Mouse (Mus musculus) small intestine, adult 2 months (tissue): ENCODE results near the gene Emp2. TPM values are rescaled to one million over a fixed set of nuclear protein-coding genes. Genes with fewer than 3 reads are reported as not detected.

Source experiments
- H3K27ac ChIP-seq: fragments of 200-500 bp; 2 replicates; pipeline ENCODE4 v1.5.1; 2012; ENCODE audit warnings: low read depth, low read length, control low read depth, inconsistent platforms; ENCODE audit not compliant: insufficient read depth
- H3K27me3 ChIP-seq: fragments of 200-500 bp; 2 replicates; pipeline ENCODE4 v1.6.1; 2012; ENCODE audit warnings: mild to moderate bottlenecking, moderate library complexity, low read length, inconsistent platforms; ENCODE audit not compliant: control insufficient read depth, insufficient read depth
- H3K36me3 ChIP-seq: fragments of 200-500 bp; 2 replicates; pipeline ENCODE4 v1.6.1; 2012; ENCODE audit warnings: mild to moderate bottlenecking, low read length, control low read depth, inconsistent platforms; ENCODE audit not compliant: control insufficient read depth, insufficient read depth
- H3K4me1 ChIP-seq: fragments of 200-500 bp; 2 replicates; pipeline ENCODE4 v1.6.1; 2012; ENCODE audit warnings: low read length, inconsistent platforms, mixed read lengths; ENCODE audit not compliant: control insufficient read depth, insufficient read depth, insufficient read length
- H3K4me3 ChIP-seq: fragments of 200-500 bp; 2 replicates; pipeline ENCODE4 v1.5.1; 2012; ENCODE audit warnings: low read depth, mild to moderate bottlenecking, control low read depth, inconsistent platforms, low read length, moderate library complexity
- CTCF ChIP-seq: fragments of 200-500 bp; IDR thresholded peaks from 2 replicates; pipeline ENCODE4 v1.5.1; 2012; ENCODE audit warnings: low read depth, mild to moderate bottlenecking, control low read depth, inconsistent platforms, low read length, moderate library complexity, mixed read lengths; ENCODE audit not compliant: insufficient replicate concordance, insufficient read length; ENCODE audit errors: extremely low read depth
- POLR2A ChIP-seq: fragments of 200-500 bp; IDR thresholded peaks from 2 replicates; pipeline ENCODE4 v1.6.1; 2012; ENCODE audit warnings: low read depth, mild to moderate bottlenecking, control low read depth, inconsistent platforms, low read length, moderate library complexity
- WGBS: fragments of 180-500 bp; shearing (Covaris S2); methylation state at CpG from one replicate; pipeline ENCODE4 v1.1.7; 2018; 5-methylcytosine and 5-hydroxymethylcytosine counted together
- polyA plus RNA-seq: library from polyadenylated mRNA; depleted of rRNA; stranded (reverse); fragments of >200 nt; gene quantifications from 2 replicates; pipeline ENCODE4 v1.2.3, GENCODE M21; 2012

Gene Emp2
- polyA plus RNA-seq, 1 experiment, result 5.5 TPM

DNA sequence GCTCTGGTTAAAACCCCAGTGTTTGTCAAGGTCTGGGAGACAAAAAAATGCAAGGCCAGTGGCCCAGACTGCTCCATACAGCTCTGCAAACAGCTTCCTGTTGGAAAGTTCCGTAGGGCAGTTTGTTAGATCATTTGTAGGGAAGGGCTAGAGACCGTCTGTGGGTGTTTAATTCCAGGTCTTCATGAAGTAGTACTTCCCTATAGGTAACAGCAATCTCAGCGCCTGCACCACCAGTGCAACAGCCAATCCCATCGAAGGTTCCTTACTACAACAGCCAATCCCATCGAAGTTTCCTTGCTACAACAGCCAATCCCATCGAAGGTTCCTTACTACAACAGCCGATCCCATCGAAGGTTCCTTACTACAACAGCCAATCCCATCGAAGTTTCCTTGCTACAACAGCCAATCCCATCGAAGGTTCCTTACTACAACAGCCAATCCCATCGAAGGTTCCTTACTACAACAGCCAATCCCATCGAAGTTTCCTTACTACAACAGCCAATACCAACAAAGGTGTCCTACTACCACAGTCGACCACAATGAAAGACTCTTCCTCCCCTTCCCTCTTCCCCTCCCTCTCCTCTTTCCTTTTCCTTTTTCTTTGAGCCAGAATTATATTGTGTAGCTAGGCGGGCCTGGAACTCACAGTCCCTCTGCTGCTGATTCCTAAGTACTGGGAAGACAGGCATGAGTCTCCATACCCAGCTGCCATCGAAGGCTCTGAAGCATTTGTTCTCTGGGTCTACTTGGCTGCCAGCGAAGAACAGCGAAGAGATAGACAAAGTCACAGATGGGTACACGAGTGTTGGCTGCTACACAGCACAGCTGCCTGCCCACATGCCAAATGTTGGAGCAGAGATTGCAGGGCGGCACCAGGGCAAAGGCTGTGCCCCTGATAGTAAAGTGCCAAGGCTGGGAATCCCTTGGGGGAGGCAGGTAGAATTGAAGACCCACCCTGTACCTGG, 23.0 kb upstream of the Emp2 start:
- 77% methylated on average over 19 of the region's 19 CpGs for WGBS
- Histone ChIP-seq H3K4me3 (no peak overlapping the region), H3K4me1 (peaks cover 10% of the 10 kb centered on the region; the same call in 1 of the 2 replicates), H3K27ac (no peak overlapping the region), H3K27me3 (no peaks in the 10 kb centered on the region), H3K36me3 (no peaks in the 10 kb centered on the region)
- no peak for TF ChIP-seq POLR2A
- TF ChIP-seq CTCF, result no peak

DNA sequence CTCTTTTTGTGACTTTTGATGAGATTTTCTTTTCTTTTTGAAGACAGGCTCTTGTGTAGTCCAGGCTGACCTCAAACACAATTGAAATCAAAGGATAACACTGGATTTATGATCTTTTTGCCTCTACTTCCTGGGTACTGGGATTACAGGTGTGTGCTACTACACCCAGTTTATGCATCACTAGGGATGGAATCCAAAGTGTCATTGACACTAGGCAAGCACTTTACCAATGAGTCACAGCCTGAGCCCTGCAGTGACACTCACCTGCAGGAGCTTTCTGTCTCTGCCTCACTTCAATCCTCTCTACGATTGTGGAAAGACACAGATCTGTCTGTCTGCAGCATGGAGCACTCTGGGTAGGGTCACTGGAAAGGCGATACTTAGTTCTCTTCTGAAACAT, 22.2 kb upstream of the Emp2 start:
- H3K27ac ChIP-seq, result no peak overlapping the region
- TF ChIP-seq CTCF (no peak), POLR2A (no peak)

DNA sequence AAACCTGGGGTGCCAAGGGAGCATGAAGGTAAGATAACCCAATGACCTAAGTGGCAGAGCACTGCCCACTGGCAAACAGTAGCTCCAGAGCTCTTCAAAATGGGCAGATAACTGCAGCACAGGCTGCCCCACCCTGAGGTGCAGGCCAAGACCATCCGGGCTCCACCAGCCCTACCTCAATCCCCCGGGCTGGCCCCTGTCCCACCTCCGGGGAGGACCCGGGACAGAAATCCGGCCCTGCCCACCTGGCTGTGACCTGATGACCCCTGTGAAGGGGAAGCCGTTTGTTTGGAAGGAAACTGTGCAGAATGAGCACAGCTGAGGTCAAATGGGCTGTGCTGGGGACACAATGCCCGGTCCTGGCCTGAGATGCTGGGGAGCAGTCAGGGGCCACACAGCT, 19.0 kb upstream of the Emp2 start:
- Histone ChIP-seq H3K27me3 (no peaks in the 10 kb centered on the region), H3K27ac (no peak overlapping the region), H3K36me3 (no peaks in the 10 kb centered on the region), H3K4me1 (peaks cover 23% of the 10 kb centered on the region), H3K4me3 (no peak overlapping the region)
- WGBS, result 56% methylated on average over 7 of the region's 7 CpGs
- no peak for TF ChIP-seq POLR2A
- TF ChIP-seq CTCF, result no peak

More for the DNA sequence above, 22.2 kb upstream of the Emp2 start:
- H3K27me3 ChIP-seq, result no peaks in the 10 kb centered on the region
- 79% methylated on average over 2 of the region's 2 CpGs for WGBS
- no peak overlapping the region for H3K4me3 ChIP-seq
- H3K36me3 ChIP-seq, result no peaks in the 10 kb centered on the region
- H3K4me1 ChIP-seq, result peaks cover 14% of the 10 kb centered on the region

DNA sequence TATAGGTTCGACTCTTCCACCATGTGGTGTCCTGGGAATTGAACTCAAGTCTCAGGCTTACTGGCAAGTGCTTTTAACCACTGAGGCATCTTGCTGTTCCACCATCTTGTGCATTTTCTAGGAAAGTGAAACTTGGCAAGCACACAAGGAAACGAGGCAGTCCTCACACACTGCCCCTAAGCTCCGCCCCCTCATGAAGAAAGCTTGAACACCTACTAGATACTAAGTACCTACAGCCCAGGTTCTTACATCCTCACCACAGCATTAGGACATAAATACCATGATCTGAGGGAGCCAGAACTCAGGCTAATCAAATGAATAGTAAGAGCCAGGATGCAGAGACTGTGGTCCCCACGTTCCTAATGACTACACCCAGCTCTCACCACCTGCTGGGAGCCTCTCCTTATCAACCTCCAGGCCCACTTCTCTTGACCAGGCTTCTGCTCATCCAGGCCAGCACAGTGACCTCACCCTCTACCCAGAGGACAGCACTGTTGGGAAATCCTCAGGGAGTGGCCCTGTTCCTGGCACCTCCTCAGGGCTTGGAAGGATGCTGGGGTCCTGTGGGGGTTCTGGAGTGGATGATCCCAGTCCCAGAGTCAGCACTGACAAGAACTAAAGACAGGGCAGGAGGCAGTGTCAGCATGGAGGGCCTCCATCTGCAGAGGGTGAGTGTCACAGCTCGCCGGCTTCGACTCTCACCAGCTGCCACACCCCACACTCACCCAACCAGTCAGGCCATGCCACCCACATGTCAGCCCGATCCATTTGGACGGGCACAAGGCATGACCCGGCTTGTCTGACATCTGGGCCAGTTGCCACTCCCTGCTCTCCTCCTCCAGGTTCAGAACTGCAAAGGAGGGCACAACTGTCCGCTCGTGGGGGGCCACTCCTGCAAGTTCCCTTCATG, 17.1 kb upstream of the Emp2 start:
- Histone ChIP-seq H3K4me3 (no peak overlapping the region), H3K36me3 (no peaks in the 10 kb centered on the region), H3K27me3 (no peaks in the 10 kb centered on the region), H3K4me1 (peaks cover 17% of the 10 kb centered on the region), H3K27ac (peak overlapping the region; percentile 23; the same call in 1 of the 2 replicates)
- 34% methylated on average over 12 of the region's 12 CpGs for WGBS
- TF ChIP-seq CTCF (no peak), POLR2A (no peak)

DNA sequence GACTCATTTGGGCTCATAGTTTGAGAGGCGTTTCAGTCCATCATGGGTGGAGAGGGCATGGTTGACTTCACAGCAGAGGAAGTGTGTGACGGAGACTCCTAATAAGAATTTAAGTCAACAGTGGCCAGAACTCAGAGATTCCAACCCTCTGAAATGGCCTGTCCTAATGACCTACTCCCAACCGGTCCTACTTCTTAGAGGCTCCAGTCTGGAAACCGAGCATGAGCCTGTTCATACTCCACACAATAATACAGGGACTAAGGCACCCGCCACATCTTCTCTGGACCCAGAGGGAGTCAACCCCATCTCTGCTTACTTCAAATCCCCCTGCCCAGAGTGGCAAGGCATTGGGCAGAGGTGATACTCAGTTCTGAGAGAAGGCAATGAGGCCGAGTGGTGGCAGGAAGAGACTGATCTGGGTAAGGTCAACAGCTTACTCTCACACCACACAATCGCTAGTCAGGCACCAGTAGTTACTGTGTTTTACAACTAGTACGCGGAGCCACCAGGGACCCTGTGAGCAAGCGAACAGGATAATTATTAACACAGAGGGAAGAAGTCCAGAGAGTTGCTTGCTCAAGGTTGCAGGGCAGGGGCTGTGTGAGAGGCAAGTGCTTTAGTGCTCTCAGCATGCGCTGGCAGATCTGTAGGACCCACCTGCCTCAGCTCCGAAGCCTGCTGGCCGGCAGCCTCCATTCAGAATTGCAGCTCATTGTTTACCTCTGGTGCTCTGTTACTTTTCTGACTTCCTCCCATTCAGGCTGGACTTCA, 14.0 kb upstream of the Emp2 start:
- no peak overlapping the region for H3K4me3 ChIP-seq
- H3K36me3 ChIP-seq, result no peaks in the 10 kb centered on the region
- TF ChIP-seq POLR2A, result no peak
- no peak for TF ChIP-seq CTCF
- 40% methylated on average over 13 of the region's 13 CpGs for WGBS
- no peak overlapping the region for H3K27ac ChIP-seq
- no peaks in the 10 kb centered on the region for H3K27me3 ChIP-seq
- peaks cover 14% of the 10 kb centered on the region for H3K4me1 ChIP-seq

DNA sequence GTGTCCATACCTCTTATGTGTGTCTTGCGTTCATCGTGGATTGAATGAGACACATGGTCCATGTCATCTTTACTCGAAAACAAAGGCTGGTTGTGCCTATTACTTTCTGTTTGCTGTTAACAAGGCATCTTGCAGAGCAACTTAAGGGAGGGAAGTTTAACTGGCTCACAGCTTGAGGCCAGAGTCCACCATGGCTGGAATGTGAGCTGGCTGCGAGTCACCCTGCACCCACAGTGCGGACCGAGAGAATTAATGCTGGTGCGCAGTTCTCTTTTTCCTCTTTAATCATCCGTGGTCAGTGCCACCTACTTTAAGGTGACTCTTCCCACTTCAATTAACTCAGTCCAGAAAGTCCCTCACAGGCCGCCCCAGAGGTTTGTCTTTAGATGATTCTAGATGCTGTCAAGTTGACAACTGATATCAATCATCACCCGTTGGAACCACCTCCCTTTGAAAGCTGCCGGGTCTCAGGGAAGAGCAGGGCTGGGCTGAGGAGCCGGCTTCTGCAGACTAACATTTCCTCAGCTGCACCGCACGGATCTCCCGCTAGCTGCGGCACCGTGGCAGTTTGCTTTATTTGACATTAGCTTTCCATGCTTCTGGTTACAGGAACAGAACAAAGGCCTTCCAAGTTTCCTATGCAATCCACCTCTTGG, 6.3 kb upstream of the Emp2 start:
- Histone ChIP-seq H3K36me3 (no peaks in the 10 kb centered on the region), H3K27me3 (no peaks in the 10 kb centered on the region), H3K4me3 (no peak overlapping the region), H3K4me1 (peaks cover 9% of the 10 kb centered on the region), H3K27ac (no peak overlapping the region)
- no peak for TF ChIP-seq CTCF
- TF ChIP-seq POLR2A, result no peak
- 20% methylated on average over 17 of the region's 17 CpGs for WGBS
